Mouse (Mus musculus) left cerebral cortex, postnatal 4 days (tissue): Measurements from ENCODE around the gene 1700028J19Rik. TPM values are rescaled to one million over a fixed set of nuclear protein-coding genes. Genes with fewer than 3 reads are reported as not detected.

Experiments used
- DNase-seq: peaks from one replicate; pipeline ENCODE4 v3.0.0-alpha.2; 2022
- intact Hi-C: fragments of 180-260 bp; cut with DNase I; formaldehyde crosslinking; loops from one replicate; pipeline ENCODE4 v1.15.1; 2025
- total RNA-seq, 2 experiments: library from RNA; stranded (reverse); gene quantifications; 2 replicates each; pipeline ENCODE4 v1.2.3; 2021

1700028J19Rik gene
- under 1 TPM; 0.64 to 0.82 TPM for total RNA-seq

DNA sequence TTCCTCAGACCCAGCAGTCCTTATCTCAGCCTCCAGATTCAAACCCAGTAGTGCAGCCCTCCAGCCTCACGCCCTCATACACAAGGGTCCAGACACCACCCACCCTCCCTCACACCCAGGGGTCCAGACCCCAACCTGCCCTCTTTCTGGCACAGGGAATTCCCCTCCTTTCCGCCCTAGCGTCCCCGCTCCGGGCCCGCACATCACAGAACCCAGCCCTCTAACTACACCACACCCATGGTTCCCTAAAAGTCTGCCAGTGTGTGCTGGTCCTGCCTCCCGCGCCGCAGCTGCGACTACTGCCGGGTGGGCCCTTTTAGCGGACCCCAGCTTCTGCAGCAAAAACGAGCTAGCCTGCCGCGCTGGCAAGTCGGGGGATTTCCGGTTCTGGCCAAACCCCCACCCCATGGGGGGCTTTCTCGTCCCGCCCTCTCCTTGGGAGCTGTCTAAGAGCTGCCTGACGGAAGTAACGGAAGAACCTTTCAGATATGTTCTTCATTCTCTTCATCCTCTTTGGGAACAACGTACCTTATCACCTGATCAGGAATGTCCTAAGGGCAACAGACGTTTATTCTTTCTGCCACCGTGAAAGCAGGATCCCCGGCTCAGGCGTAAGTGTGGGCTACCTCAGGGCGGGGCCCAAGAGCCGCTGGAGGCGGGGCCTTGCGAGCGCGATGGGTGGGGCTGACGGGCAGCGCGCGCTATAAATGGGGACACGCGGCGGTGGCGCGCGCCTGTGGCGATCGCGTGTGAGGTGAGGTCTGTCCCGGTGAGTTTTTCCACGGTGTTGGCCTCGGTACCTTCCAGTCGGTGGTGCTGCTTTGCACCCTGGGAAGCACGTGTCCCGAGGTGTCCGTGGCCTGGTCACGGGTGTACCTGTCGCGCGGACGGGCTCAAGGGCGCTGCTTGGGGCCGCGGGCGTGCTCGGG is at the start of gene 1700028J19Rik, which contains the start of gene 2410002F23Rik:
1700028J19Rik (minus strand) TSS at position 641 of the 929 bp plus-strand sequence.
2410002F23Rik (plus strand) TSS at position 668 of the 929 bp plus-strand sequence.
- DNase-seq = peak; percentile 96
- intact Hi-C loops = no loop called here

DNA sequence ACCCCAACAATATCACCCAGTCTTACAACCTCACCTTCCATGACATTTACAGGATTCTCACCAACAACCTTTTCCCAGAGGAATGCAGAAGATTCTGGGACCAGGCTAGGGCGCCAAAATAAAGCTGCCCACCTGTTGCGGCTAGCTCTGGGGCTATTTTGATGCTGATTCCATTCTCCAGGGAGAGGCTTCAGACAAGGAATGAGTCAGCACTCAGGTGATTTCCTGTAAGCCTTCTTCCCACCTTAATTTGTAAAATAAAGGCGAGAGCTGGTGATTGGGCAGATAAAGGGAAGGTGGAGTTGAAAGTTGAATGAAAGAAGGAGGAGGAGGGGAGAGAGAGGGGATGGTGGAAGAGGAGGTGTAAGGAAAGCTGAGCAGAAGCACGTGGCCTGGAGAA is 44.9 kb upstream of the 1700028J19Rik start:
- no peak for DNase-seq
- intact Hi-C loops = no loop called here

DNA sequence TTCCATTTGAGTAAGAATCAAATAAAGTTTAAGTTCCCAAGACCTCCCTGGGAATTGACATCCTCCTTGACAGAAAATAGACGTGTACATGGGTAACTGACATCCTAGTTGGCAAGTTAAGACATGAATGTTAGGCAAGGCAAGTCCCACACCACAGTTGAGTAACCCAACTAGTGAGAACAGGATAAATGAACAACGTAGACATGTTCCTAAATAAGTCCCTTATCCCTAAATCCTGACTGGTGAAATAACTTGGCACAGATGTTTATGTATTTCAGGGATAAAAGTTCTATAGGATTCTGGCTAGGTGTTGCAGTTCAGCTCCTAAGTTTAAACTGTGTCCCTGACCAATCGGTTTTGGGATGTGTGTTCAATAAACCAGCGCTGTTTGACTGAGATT is 44.5 kb upstream of the 1700028J19Rik start:
- DNase-seq = no peak
- intact Hi-C loops = no loop called here

DNA sequence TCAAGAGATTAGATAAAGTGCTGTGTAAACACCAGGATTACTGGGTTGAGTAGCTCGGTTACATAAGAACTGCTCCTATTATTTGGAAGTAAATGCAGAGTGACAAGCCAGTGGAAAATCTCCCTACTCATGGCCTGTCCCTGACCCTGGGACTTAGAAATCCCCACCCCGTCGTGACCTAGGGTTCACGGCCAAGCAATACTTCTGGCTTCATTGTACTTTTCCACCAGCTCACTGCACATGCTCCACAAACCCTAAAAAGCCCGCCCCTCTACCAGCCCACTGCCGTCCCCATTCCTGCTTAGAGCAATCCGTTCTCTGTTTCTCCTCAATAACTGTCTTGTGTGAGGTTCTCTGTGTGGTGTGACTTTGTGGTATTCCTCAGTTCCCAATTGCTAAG is 41.3 kb upstream of the 1700028J19Rik start:
- intact Hi-C loops = no loop called here
- DNase-seq = no peak

DNA sequence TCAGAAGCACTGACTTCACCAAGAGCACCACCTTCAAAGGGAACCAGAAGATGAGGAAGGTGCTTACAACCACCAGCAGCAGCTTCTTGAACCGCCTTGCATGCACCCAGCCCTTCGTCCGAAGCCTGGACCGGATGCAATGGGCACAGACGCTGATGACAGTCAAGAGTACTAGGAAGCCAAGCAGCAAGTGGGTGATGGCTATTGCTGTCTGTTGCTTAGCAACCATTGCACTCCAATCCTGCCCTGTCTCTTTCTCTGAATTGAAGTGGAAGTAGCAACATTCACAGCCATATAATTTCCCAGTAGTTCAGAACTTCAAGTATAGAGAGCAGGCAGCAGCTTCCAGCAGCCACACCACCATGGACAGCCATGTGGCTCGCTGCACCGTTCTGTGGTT is 35.1 kb upstream of the 1700028J19Rik start:
- intact Hi-C loops = no loop called here
- DNase-seq = no peak

DNA sequence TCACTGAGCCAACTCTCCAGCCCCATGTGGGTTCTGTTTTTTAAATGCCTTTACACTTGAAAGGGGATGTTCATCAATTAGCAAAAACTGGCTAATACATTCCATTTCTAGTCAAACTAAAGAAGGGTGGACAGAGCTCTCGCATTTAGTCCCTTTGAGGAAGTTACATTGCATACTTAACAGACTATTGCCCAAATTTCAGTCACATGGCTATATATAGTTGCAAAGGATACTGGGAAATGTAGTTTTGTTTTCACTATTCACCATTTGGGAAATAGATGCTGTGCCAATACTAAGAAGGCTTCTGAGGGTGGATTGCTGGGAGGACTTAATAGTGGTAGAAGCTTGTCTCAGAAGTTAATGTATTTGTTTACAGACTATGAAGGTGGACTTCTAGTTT is 34.5 kb upstream of the 1700028J19Rik start:
- intact Hi-C loops = no loop called here
- no peak for DNase-seq

DNA sequence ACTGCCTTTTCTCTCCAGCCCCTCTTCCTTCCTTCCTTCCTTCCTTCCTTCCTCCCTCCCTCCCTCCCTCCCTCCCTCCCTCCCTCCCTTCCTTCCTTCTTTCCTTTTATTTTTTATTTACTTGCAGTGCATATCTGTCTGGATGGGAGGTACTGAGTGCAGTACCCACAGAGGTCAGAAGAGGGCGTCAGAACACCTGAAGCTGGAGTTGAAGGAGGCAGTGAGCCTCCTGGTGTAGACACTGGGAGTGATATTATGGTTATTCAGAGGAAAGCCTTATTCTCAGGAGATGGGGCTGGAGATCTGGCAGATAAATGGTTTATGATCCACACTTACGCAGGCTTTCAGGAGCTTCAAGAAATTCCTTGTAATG is 30.7 kb upstream of the 1700028J19Rik start:
- DNase-seq = peak; percentile 64
- intact Hi-C loops = no loop called here

DNA sequence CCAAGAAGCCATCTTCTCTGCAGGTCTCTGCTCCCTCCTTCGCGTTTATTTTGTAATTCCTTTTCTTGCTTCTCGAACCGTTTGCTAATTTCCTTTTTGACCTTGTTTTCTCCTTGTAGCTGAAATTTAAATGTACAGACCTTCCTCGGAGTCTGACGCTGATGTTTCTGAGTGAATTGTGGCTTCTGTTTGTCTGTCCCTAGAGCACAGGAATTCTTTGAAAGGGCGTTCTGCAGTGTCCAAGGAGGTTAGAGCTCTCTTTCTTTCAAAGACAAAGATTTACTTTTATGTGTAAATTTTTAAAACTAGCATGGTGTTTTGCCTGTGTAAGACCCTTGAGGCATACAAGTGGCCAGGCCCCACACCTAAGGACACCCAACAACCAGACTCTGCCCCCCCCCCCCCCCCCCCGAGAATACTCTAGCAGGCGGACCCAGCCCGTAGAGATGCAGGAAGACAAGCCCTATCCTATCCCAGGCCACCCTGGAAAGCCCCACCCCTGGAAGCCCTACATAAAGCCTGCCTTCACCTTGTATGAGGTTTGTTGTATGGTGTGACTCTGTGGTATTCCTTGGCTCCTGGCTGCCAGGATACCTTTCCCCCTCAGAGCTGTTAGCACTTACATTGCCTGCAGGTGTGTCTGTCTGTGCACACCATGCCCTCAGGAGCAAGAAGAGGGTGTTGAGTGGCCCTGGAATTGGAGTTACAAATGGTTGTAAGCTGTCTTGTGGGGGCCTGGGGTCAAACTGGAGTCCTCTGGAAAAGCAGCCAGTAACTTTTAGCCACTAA is 30.2 kb upstream of the 1700028J19Rik start:
- intact Hi-C loops = no loop called here
- no peak for DNase-seq

DNA sequence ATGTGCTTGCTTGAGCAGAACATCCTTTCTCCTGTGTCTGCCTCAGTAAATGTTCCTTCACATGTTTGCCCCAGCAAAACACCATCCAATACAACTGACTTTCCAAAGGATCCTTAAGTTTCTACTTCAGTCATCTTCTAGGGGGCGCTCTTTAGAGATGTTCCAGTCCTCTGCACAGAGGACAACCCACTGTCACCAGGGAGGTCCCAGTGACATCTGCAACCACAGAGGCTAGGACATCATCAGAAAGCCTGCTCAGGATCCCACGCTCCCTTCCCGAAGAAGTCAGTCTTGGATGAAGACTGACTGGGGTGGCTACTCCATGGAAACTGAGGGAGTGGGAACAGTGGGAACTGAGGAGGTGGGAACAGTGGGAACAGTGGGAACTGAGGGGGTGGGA is 29.1 kb upstream of the 1700028J19Rik start:
- intact Hi-C loops = no loop called here

DNA sequence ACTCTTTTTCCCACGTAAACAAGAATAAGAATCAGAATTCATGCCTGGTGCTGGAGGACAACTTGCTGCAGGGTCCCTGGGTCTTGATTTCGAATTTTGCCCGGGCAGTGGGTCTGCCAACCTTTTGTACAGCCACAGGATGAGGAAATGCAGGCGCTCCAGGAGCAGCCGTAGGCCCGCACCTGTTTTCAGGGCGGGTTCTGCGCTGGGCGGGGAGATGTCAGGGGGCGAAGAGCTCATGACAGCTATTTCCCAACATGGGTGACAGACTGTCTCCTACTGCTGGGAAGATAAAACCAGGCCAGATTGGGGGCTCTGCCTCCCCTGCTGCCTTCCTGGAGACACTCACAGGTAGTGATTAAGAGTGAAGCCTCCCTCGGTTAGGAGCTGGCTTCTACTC is 27.6 kb upstream of the 1700028J19Rik start:
- intact Hi-C loops = no loop called here
- DNase-seq = no peak

More for the DNA sequence above, 29.1 kb upstream of the 1700028J19Rik start:
- DNase-seq = no peak

DNA sequence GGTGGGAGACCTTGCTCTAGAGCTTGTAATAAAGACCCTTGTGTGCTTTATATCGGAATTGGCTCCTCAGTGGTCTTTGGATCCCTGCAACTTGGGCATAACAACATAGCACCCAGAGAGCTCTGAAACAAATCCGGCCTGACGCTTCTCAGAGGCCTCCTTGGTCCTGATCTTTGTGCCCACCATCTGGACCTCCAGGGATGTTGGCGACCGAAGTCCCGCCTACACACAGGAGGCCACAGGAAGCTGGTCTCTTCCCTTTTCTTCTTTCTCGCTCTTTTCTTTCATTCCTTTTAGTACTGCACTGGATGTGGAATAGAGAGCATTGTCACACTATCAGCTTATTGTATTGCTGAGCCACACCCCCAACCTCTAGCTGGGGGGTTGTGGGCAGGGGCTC is 27.0 kb upstream of the 1700028J19Rik start:
- DNase-seq = no peak
- intact Hi-C loops = no loop called here

DNA sequence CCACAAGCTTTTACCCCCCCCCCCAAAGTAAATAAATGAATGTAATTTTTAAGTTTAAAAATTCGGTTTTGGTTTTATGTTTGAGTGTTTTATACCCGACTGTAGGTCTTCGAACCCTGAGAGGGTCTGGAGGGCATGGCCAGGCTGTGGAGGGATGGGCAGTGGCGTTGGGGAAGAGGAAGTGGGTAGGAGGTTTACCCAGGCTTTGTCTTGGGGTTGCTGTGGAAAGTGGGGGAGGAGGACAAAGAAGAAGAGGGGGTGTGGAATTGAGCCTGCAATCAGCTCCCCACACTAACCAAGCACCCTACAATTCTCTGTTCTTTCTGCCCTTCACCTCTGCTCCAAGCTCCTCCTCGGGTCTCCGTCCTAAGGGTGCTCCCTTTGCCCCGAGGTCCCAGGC is 26.1 kb upstream of the 1700028J19Rik start:
- no peak for DNase-seq
- intact Hi-C loops = no loop called here

DNA sequence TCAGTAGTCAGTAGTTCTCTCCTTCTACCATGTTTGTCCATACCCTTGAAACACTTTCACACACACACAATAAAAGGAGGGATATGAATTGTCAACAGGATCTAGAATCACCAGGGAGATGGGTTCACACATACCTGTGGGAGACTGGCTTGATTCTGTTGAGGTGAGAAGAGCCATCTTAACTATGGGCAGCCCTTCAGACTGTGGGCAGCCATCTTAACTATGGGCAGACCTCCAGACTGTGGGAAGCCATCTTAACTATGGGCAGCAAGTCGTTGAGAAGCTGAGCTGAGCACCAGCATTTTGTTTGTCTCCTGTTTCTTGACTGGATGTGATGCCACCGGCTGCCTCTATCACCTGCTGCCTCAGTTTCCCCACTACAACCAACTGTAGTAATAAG is 24.8 kb upstream of the 1700028J19Rik start:
- intact Hi-C loops = no loop called here
- DNase-seq = peak; percentile 34

DNA sequence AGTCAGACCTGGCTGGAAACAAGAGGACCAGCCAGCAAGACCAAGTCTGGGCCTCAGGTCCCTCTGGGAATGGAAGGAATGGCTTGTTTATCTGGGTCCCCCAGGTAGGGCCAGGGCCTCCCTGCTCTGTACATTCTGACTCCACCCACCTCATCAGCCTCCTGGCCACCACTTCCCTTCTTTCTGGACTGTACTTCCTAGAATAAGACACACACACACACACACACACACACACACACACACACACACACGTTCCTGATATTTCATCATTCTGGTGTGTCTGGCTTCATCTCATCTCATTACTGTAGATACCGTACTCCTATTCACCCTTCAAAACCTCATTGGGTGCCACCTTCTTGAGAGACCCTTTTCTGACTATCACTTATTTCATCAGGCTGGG is 22.9 kb upstream of the 1700028J19Rik start:
- DNase-seq = no peak
- intact Hi-C loops = loop anchor here (10.0 kb wide), 1 partner anchor 45 kb away; the partner anchor contains the start of gene Shank1

DNA sequence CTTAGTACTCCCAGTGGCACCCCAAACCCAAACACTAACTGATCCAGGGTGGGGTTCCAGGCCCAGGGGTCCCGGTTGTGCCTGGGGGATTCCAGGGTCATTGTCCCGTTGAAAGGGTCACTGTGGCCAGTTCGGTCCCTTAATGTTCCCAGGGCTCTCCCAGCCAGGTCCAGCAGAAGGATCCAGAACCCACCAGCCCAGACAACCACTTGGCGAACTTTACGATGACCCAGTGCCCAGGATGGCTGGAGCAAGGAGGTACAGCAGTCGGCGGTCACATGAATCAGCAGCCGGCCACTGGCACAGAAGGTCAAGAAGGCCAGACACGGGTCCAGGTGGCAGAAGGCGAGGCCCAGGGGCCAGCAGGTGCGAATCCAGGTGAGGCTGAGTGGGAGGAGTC is 21.6 kb upstream of the 1700028J19Rik start:
- no peak for DNase-seq
- intact Hi-C loops = loop anchor here (10.0 kb wide), 1 partner anchor 47 kb away; the partner anchor contains the start of gene Shank1

DNA sequence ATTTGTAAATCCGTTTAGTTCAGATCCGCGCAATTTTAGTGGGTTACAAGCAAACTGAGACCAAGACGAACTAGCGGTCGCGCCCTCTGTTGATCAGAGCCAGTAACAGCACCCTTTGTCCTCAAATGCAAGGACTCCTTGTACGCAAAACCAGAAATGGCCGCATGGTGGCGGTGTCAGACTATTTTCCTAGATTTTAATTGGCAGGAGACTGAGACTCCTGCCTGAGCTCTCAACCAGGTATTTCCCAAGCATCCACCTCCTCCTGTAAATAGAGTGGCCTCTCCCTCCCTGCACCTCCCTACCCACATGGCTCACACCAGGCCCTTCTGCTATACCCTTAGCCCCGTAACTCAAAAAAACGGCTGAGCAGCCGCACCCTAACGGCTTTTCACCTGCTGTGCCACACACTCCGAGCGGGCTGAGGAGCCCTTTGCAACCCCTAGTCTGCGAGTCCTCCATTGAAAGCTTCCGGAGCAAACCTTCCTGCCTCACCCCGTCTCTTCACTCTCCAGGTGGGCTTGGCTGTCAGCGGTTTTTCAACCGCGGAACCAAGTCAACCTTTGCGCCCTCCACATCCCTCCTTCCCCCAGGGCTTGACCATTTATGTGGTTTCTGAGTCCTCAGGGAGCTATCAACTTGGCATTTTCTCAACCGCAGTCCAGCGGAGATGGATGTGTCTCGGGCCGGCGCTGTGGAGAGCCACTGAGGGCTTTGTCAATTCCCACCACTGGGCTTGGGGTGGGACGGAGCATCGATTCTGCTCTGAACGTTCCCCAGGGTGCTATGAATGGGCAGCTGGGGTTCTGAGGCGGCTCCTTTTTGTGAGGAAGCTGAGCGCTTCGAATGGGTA is 16.5 kb upstream of the 1700028J19Rik start:
- DNase-seq = peak; percentile 95
- intact Hi-C loops = loop anchor here (1.0 to 10.0 kb wide), 3 partner anchors 52 to 224 kb away; partner anchors contain the start of gene Shank1

DNA sequence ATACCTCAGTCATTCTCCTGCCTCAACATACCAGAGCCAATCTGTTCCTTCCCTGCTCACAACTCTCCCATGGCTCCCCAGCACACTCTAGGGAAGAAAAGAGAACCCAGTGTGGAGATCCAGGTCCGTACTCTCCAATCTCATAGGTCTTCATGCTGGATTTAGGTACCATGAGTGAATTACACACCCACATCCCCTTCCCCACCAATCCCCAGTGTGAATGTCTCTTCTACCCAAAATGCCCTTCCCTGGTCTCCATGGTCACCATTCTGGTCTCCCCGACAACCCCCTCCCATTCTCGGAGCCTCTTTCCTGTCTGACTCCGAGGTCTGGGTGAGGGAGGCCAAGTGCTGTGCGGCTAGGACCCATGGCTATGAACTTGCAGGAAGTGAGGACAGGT is 14.7 kb upstream of the 1700028J19Rik start, which contains the start of gene Gm15517:
Gm15517 (plus strand) TSS at position 301 of the 400 bp plus-strand sequence.
- intact Hi-C loops = loop anchor here (5.0 to 10.0 kb wide), 2 partner anchors 54 to 226 kb away; partner anchors contain the start of gene Shank1
- no peak for DNase-seq

DNA sequence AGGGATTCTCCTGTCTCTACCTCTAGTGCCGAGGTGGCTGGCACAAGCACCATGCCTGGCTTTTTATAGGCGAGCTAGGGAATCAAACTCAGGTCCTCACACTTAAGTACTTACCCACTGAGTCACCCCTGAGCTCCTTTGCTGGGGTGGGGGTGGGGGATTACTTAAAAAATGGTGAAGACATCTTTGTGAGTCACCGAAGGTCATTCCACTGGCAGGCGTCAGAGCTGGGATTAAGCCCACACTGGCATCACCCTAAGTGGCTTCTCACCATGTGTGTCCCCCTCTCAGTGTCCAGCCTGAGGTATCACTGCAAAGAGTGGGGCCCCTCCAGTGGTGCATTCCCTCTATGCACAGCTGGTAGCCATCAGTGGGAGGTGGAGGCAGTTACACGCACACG is 13.9 kb upstream of the 1700028J19Rik start:
- intact Hi-C loops = loop anchor here (5.0 to 10.0 kb wide), 2 partner anchors 54 to 227 kb away; partner anchors contain the start of gene Shank1
- DNase-seq = no peak

DNA sequence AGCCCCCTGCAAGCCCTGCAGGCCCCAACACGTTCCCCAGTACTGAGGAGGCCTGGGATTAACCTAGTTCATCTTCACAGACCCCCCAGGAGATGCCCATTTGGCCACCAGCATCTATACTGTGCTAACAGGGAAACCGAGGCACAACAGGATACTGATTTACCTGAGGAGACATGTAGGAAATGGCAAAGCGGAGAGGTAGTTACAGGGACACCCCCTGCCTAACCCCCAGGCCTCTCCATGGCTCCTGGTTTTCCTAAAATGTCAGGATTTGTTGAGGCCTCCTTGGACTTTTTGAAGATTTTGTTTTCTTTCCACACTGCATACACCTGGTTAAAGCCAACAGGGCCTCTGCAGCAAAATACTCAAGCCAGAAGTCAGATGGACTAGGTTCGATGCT is 10.8 kb upstream of the 1700028J19Rik start, which contains the start of gene Acp4:
Acp4 (minus strand) TSS at position 101 of the 400 bp plus-strand sequence.
- DNase-seq = no peak
- intact Hi-C loops = no loop called here

DNA sequence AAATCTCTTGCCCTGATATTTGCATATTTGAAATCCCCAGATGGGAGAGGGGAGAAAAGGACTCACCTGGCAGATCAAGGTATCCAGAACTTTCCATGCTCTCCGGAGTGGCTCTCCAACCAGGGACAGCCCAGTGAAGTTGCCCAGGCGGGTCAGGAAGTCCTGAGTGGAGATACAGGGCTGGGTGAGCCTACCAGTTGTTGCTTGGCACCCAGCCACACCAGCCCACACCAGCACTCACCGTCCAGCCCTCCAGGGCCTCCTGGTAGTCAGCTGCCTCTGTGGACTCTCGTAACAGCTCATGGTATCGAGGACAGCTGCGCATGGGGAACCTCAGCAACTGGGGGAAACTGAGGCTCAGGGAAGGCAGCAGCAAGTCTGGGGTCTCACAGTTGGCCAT is 8.4 kb upstream of the 1700028J19Rik start:
- intact Hi-C loops = no loop called here
- no peak for DNase-seq
